Mouse (Mus musculus) intestine, embryonic 14.5 days (tissue): ENCODE results near the gene Ano1. TPM values are rescaled to one million over a fixed set of nuclear protein-coding genes. Genes with fewer than 3 reads are reported as not detected.

Source experiments
- ATAC-seq: fragments of 200-750 bp; cut with Nextera tagmentation; replicated peaks from 2 replicates; pipeline ENCODE4 v1.8.0; 2017; ENCODE audit warnings: low read depth, moderate number of reproducible peaks, moderate TSS enrichment, moderate library complexity; ENCODE audit not compliant: low FRiP score, low TSS enrichment
- DNase-seq: peaks from one replicate; pipeline ENCODE4 v3.0.0-alpha.2; 2018; ENCODE audit warnings: low spot score
- H3K27ac ChIP-seq: fragments of 300-500 bp; sonication (generic); 2 replicates; pipeline ENCODE4 v1.5.1; 2014; ENCODE audit warnings: low read depth, mild to moderate bottlenecking, control low read depth
- H3K27me3 ChIP-seq: fragments of 300-500 bp; sonication (generic); replicated peaks from 2 replicates; pipeline ENCODE4 v1.6.1; 2014; ENCODE audit warnings: low read length, control low read depth; ENCODE audit not compliant: control insufficient read depth, insufficient read depth
- H3K36me3 ChIP-seq: fragments of 300-500 bp; sonication (generic); 2 replicates; pipeline ENCODE4 v1.6.1; 2014; ENCODE audit warnings: low read length, control low read depth; ENCODE audit not compliant: control insufficient read depth, insufficient read depth
- H3K4me1 ChIP-seq: fragments of 300-500 bp; sonication (generic); replicated peaks from 2 replicates; pipeline ENCODE4 v1.6.1; 2014; ENCODE audit warnings: low read length, control low read depth, mixed read lengths; ENCODE audit not compliant: control insufficient read depth, insufficient read depth
- H3K4me2 ChIP-seq: fragments of 300-500 bp; sonication (generic); 2 replicates; pipeline ENCODE4 v1.6.1; 2014; ENCODE audit warnings: low read length
- H3K4me3 ChIP-seq: fragments of 300-500 bp; sonication (generic); 2 replicates; pipeline ENCODE4 v1.5.1; 2014; ENCODE audit warnings: low read depth, low read length, control low read depth, mixed read lengths
- H3K9ac ChIP-seq: fragments of 300-500 bp; sonication (generic); 2 replicates; pipeline ENCODE4 v1.6.1; 2014; ENCODE audit warnings: mild to moderate bottlenecking, low read length
- H3K9me3 ChIP-seq: fragments of 300-500 bp; sonication (generic); 2 replicates; pipeline ENCODE4 v1.6.1; 2016; ENCODE audit warnings: low read length, control low read depth; ENCODE audit not compliant: control insufficient read depth
- WGBS: fragments of 180-500 bp; shearing (Covaris S2); extraction: QIAGEN DNeasy Blood & Tissue Kit; methylation state at CpG from one replicate; pipeline ENCODE4 v1.1.7; 2014; 5-methylcytosine and 5-hydroxymethylcytosine counted together
- polyA plus RNA-seq: library from polyadenylated mRNA; unstranded; fragments of >200 nt; fragmentation: Nextera tagmentation; extraction: Ambion mirVana; gene quantifications from 2 replicates; pipeline ENCODE4 v1.2.1, GENCODE M21; 2014

The Ano1 gene
- polyA plus RNA-seq, 1 experiment from 2014 or later: 39.1 TPM

DNA sequence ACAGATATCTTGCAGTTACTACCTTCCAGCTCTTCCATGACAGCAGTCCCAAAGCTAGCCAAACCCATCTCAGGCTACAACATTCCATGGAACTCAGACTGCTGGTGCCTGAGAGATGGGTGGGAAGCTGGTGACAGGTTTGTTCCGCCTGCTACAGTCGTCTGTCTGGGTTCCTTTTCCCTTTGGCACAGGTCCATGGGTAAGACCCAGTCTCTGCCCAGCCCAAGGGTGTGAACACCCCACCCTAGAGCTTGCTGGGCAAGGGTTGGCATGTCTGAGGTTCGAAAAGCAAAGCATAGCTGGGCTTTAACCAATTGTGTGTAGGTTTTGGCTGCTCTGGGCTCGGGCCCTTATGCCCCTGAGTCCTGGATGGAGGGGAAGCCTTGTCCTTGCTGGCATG lies 139.4 kb downstream of the Ano1 start:
- no peak overlapping the region for H3K9ac ChIP-seq
- H3K36me3 ChIP-seq: peaks cover 6% of the 10 kb centered on the region; the same call in 1 of the 2 replicates
- DNase-seq (no peak), ATAC-seq (no peak)
- 84% methylated on average over 4 of the region's 4 CpGs for WGBS
- no peaks in the 10 kb centered on the region for H3K4me1 ChIP-seq
- no peaks in the 10 kb centered on the region for H3K27me3 ChIP-seq
- no peak overlapping the region for H3K4me3 ChIP-seq
- no peak overlapping the region for H3K27ac ChIP-seq
- H3K4me2 ChIP-seq: no peak overlapping the region
- no peaks in the 10 kb centered on the region for H3K9me3 ChIP-seq

- Histone ChIP-seq H3K4me1 (no peaks in the 10 kb centered on the region), H3K36me3 (0 out of 2 replicates have a peak, but pooled peaks cover 3% of the 10 kb centered on the region), H3K27me3 (no peaks in the 10 kb centered on the region), H3K9ac (no peak overlapping the region), H3K4me3 (no peak overlapping the region), H3K4me2 (no peak overlapping the region), H3K9me3 (no peaks in the 10 kb centered on the region), H3K27ac (no peak overlapping the region)
- DNase-seq: no peak
- ATAC-seq: no peak
- WGBS: 84% methylated on average over 16 of the region's 16 CpGs
These were observed 140.2 kb downstream of the Ano1 start for GRCm38 (mm10) chr7:144611595-144611994.

- H3K36me3 ChIP-seq: 0 out of 2 replicates have a peak, but pooled peaks cover 3% of the 10 kb centered on the region
- no peaks in the 10 kb centered on the region for H3K27me3 ChIP-seq
- no peaks in the 10 kb centered on the region for H3K9me3 ChIP-seq
- H3K9ac ChIP-seq: no peak overlapping the region
- no peak overlapping the region for H3K4me3 ChIP-seq
- no peak overlapping the region for H3K4me2 ChIP-seq
- WGBS: 82% methylated on average over 7 of the region's 7 CpGs
- DNase-seq: no peak
- H3K27ac ChIP-seq: no peak overlapping the region
- no peak for ATAC-seq
- H3K4me1 ChIP-seq: no peaks in the 10 kb centered on the region
These were observed 142.2 kb downstream of the Ano1 start for GRCm38 (mm10) chr7:144609568-144609967.

DNA sequence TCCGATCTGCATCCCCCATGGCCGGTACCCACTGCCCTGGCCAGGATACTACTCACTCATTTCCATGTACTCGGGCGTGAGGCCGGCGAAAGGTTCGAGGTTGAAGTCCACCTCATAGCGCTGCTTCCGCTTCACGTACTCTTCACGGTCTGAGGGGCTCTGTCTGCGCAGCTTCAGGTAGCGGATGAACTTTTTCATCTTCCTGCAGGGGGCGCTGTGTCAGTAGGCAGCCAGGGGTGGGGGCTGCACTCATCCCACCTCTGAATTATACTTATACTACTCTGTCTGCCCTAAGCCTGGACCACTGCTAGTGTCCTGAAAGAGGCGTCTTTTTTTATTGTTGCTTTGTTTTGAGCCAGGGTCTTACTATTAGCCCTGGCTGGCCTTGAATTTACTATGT lies 143.9 kb downstream of the Ano1 start:
- H3K27me3 ChIP-seq: no peaks in the 10 kb centered on the region

GRCm38 (mm10) chr7:144604735-144605134 lies 147.0 kb downstream of the Ano1 start:
- Histone ChIP-seq H3K4me3 (no peak overlapping the region), H3K9me3 (no peaks in the 10 kb centered on the region), H3K9ac (no peak overlapping the region), H3K27me3 (no peaks in the 10 kb centered on the region), H3K27ac (no peak overlapping the region), H3K4me1 (no peaks in the 10 kb centered on the region), H3K4me2 (no peak overlapping the region), H3K36me3 (peaks cover 5% of the 10 kb centered on the region; the same call in 1 of the 2 replicates)
- ATAC-seq (no peak), DNase-seq (no peak)
- WGBS: 44% methylated on average over 4 of the region's 4 CpGs

More for the DNA sequence above, 143.9 kb downstream of the Ano1 start:
- Histone ChIP-seq H3K27ac (no peak overlapping the region), H3K4me1 (no peaks in the 10 kb centered on the region), H3K4me2 (no peak overlapping the region), H3K9ac (no peak overlapping the region), H3K4me3 (no peak overlapping the region), H3K36me3 (0 out of 2 replicates have a peak, but pooled peaks cover 3% of the 10 kb centered on the region), H3K9me3 (no peaks in the 10 kb centered on the region)
- 90% methylated on average over 15 of the region's 15 CpGs for WGBS
- DNase-seq (no peak), ATAC-seq (no peak)

GRCm38 (mm10) chr7:144604291-144604690 lies 147.5 kb downstream of the Ano1 start:
- H3K9ac ChIP-seq: no peak overlapping the region
- no peaks in the 10 kb centered on the region for H3K4me1 ChIP-seq
- no peaks in the 10 kb centered on the region for H3K27me3 ChIP-seq
- no peak overlapping the region for H3K4me2 ChIP-seq
- ATAC-seq: no peak
- H3K9me3 ChIP-seq: no peaks in the 10 kb centered on the region
- no peak overlapping the region for H3K27ac ChIP-seq
- DNase-seq: no peak
- WGBS: 97% methylated on average over 2 of the region's 2 CpGs
- peaks cover 5% of the 10 kb centered on the region; the same call in 1 of the 2 replicates for H3K36me3 ChIP-seq
- no peak overlapping the region for H3K4me3 ChIP-seq

DNA sequence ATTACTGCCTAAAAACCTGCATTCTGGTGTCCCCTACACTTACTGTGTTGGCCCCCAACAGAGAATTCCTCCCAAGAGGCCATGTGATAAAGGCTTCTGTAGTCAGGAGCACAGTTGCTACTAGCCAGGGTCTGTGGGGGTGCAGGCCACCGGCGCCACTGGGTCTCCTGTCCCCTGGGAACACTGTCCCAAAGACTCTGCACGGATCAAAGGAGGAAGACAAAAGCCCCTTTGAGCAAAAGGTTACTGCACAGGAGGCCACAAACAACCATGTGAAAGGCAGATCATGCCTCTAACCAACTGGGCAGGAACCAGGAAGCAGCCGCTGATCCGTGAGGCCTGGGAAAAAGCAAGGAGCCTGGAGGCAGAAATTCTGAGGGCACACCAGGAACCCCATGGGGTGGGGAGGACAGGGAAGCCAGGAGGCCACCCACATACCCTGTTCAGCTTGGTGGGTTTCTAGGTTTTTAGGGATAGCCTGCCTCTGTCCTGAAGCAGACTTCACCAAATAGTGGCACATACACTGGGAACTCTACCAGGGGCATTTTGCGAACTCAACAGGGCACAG lies 151.4 kb downstream of the Ano1 start:
- Histone ChIP-seq H3K27ac (no peak overlapping the region), H3K4me1 (no peaks in the 10 kb centered on the region), H3K27me3 (no peaks in the 10 kb centered on the region), H3K4me2 (no peak overlapping the region), H3K9ac (no peak overlapping the region), H3K9me3 (no peaks in the 10 kb centered on the region), H3K36me3 (peaks cover 7% of the 10 kb centered on the region; the same call in 1 of the 2 replicates), H3K4me3 (no peak overlapping the region)
- no peak for ATAC-seq
- WGBS: 73% methylated on average over 6 of the region's 6 CpGs
- no peak for DNase-seq

- Histone ChIP-seq H3K9ac (no peak overlapping the region), H3K4me1 (no peaks in the 10 kb centered on the region), H3K36me3 (peaks cover 11% of the 10 kb centered on the region), H3K4me2 (no peak overlapping the region), H3K4me3 (no peak overlapping the region), H3K27ac (no peak overlapping the region), H3K27me3 (no peaks in the 10 kb centered on the region), H3K9me3 (no peaks in the 10 kb centered on the region)
- WGBS: 78% methylated on average over 3 of the region's 3 CpGs
- no peak for DNase-seq
- no peak for ATAC-seq
These were observed 162.3 kb downstream of the Ano1 start for GRCm38 (mm10) chr7:144589508-144589907.

DNA sequence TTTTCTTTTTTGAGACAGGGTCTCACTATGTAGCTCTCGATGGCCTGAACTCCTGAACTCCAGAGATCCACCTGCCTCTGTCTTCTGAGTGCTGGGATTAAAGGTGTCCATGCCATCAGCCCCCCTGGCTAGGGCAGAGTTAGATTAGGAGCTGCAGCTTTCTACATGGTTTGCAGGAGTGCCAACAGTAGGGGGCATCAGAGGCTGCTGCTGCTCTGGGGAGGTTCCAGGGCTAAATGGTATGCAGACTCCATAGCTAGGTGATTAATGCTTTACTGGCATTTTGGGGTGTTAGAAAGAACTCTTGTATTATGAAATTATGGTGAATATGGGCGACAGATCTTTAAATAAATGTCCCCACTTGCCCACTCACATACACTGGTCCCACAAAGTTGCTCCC lies 164.5 kb downstream of the Ano1 start:
- no peaks in the 10 kb centered on the region for H3K9me3 ChIP-seq
- peaks cover 11% of the 10 kb centered on the region for H3K36me3 ChIP-seq
- H3K4me1 ChIP-seq: peaks cover 5% of the 10 kb centered on the region; the same call in 1 of the 2 replicates
- H3K4me2 ChIP-seq: no peak overlapping the region
- no peak overlapping the region for H3K9ac ChIP-seq
- H3K27ac ChIP-seq: no peak overlapping the region
- ATAC-seq (no peak), DNase-seq (no peak)
- H3K27me3 ChIP-seq: no peaks in the 10 kb centered on the region
- no peak overlapping the region for H3K4me3 ChIP-seq
- 38% methylated on average over 2 of the region's 2 CpGs for WGBS
